Comparison of ENCODE assay signal across 18 mouse cellular contexts in the genomic region with DNA sequence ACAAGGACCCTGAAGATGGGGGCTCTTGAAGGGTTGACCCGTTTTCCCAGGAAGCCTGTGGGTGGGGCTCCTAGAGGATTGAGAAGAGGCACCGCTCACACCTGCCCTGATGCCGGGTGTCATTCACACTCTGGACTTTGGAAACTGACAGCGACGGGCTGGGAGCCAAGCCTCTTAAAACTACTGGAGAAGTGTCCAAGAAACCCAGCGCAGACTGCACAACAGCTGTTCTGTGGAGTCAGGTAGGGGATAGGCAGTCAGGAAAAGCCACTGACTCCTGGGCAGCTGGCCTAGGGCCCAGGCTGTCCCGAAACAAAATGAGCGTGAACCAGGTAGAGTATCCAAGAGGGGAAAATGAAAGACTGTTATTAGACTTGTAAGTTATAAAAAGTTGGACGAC.
DNase-seq lines count a peak whose midpoint lies in the region; ATAC-seq lines count a peak whose summit lies in the region.
"Had no signal": no experiment of that assay in that cellular context is flagged by ENCODE, and none has a peak within 500 bp of the region (broad histone marks: within the 10 kb centered on the region; RNA-seq: fewer than 3 reads in every experiment).

No protein-coding gene starts in this region.

- no peaks in the 10 kb centered on the region for H3K27me3 ChIP-seq in kidney, embryonic 15.5 days
- no peaks in the 10 kb centered on the region for H3K27me3 ChIP-seq in limb, embryonic 15.5 days
- H3K27me3 ChIP-seq: forebrain, embryonic 13.5 days; liver, embryonic 15.5 days; neural tube, embryonic 12.5 days had no signal

- no peaks in the 10 kb centered on the region for H3K9me3 ChIP-seq in kidney, embryonic 15.5 days (replicated peaks)
- no peaks in the 10 kb centered on the region for H3K9me3 ChIP-seq in limb, embryonic 15.5 days
- H3K9me3 ChIP-seq: forebrain, embryonic 13.5 days; liver, embryonic 15.5 days; neural tube, embryonic 12.5 days had no signal

- DNase-seq in kidney, adult 11 months, result peak; percentile 69
- peak; percentile 64 to 84 for DNase-seq in gastrocnemius, adult 8-10 months (ENCODE audit: low spot score in 2 of 2)
- DNase-seq in heart, postnatal 25 days (ENCODE audit: low spot score), result peak; percentile 20
- no peak for DNase-seq in layer of hippocampus, postnatal 14 days (ENCODE audit: low spot score in 2 of 2)
- DNase-seq in thymus, postnatal 0 days (ENCODE audit: low spot score), result no peak
- no peak for DNase-seq in retina, embryonic 14.5 days (ENCODE audit: low spot score)
- DNase-seq: cerebellum, adult 2 months; layer of hippocampus, postnatal 36 days; midbrain, embryonic 14.5 days; right cerebral cortex, adult 18-20 months; thymus, postnatal 25 days had no signal

- ATAC-seq in kidney, embryonic 15.5 days (replicated peaks; ENCODE audit: low FRiP score), result no peak
- ATAC-seq in limb, embryonic 15.5 days (ENCODE audit: insufficient number of reproducible peaks, low FRiP score, low TSS enrichment, low read depth), result 0 out of 2 replicates have a peak, but pooled peaks have one; percentile 66
- ATAC-seq: activated CD4-positive, CD25-positive, alpha-beta regulatory T cell, adult 4 months; hindbrain, embryonic 16.5 days had no signal

- H3K4me3 ChIP-seq in kidney, embryonic 15.5 days (replicated peaks), result no peak overlapping the region
- no peak overlapping the region for H3K4me3 ChIP-seq in limb, embryonic 15.5 days
- H3K4me3 ChIP-seq: forebrain, embryonic 13.5 days; liver, embryonic 15.5 days; neural tube, embryonic 12.5 days had no signal

- WGBS in kidney, embryonic 15.5 days, result 65% methylated on average over 9 of the region's 9 CpGs
- 34% methylated on average over 9 of the region's 9 CpGs for WGBS in limb, embryonic 15.5 days

- peaks cover 26% of the 10 kb centered on the region for H3K36me3 ChIP-seq in kidney, embryonic 15.5 days
- peaks cover 29% of the 10 kb centered on the region for H3K36me3 ChIP-seq in limb, embryonic 15.5 days
- H3K36me3 ChIP-seq: liver, embryonic 15.5 days had no signal

- H3K4me1 ChIP-seq in kidney, embryonic 15.5 days, result peaks cover 11% of the 10 kb centered on the region; the same call in 1 of the 2 replicates
- peaks cover 17% of the 10 kb centered on the region for H3K4me1 ChIP-seq in limb, embryonic 15.5 days
- H3K4me1 ChIP-seq: liver, embryonic 15.5 days had no signal

- intact Hi-C loops in heart, postnatal 25 days (cut with DNase I), result no loop called here

- no peak overlapping the region for H3K27ac ChIP-seq in kidney, embryonic 15.5 days
- H3K27ac ChIP-seq in limb, embryonic 15.5 days, result peak overlapping the region; percentile 11; the same call in 1 of the 2 replicates
- H3K27ac ChIP-seq: liver, embryonic 15.5 days; neural tube, embryonic 12.5 days had no signal

- no peak overlapping the region for H3K4me2 ChIP-seq in kidney, embryonic 15.5 days
- no peak overlapping the region for H3K4me2 ChIP-seq in limb, embryonic 15.5 days
- H3K4me2 ChIP-seq: forebrain, embryonic 13.5 days; liver, embryonic 15.5 days; neural tube, embryonic 12.5 days had no signal

- no peak overlapping the region for H3K9ac ChIP-seq in kidney, embryonic 15.5 days
- H3K9ac ChIP-seq in limb, embryonic 15.5 days, result no peak overlapping the region
- H3K9ac ChIP-seq: forebrain, embryonic 13.5 days; liver, embryonic 15.5 days; neural tube, embryonic 12.5 days had no signal

Comparison
In these comparisons a context has a peak if more than half of its experiments do, and no peak if none do; other contexts are left out.
1. DNase-seq: peak in kidney, adult 11 months (single experiment), gastrocnemius, adult 8-10 months (2 of 2) and heart, postnatal 25 days (single experiment); none in layer of hippocampus, postnatal 14 days (0 of 2), thymus, postnatal 0 days (single experiment) and retina, embryonic 14.5 days (single experiment).